Mouse (Mus musculus) neural tube, embryonic 12.5 days (tissue): ENCODE measurements at regions not wholly inside any gene's neighbourhood (a gene's known extent, or its start where the extent isn't known, plus 50 kb on each side); places are given as distances from the start of the nearest gene placed in this dataset.
A peak's percentile ranks its signal among the peaks of the same experiment; 100 is the strongest.

Experiments used
- ATAC-seq: fragments of 200-750 bp; cut with Nextera tagmentation; 2 replicates; pipeline ENCODE4 v1.8.0; 2017; ENCODE audit warnings: low read depth, mild to moderate bottlenecking, moderate TSS enrichment, moderate library complexity; ENCODE audit not compliant: low FRiP score
- H3K27ac ChIP-seq: fragments of 300-500 bp; sonication (generic); 2 replicates; pipeline ENCODE4 v1.5.1; 2016
- H3K27me3 ChIP-seq: fragments of 300-500 bp; sonication (generic); replicated peaks from 2 replicates; pipeline ENCODE4 v1.6.1; 2016; ENCODE audit warnings: mild to moderate bottlenecking
- H3K36me3 ChIP-seq: fragments of 300-500 bp; sonication (generic); 2 replicates; pipeline ENCODE4 v1.6.1; 2016; ENCODE audit warnings: mild to moderate bottlenecking
- H3K4me1 ChIP-seq: fragments of 300-500 bp; sonication (generic); 2 replicates; pipeline ENCODE4 v1.6.1; 2016
- H3K4me2 ChIP-seq: fragments of 300-500 bp; sonication (generic); replicated peaks from 2 replicates; pipeline ENCODE4 v1.6.1; 2016; ENCODE audit warnings: mild to moderate bottlenecking
- H3K4me3 ChIP-seq: fragments of 300-500 bp; sonication (generic); 2 replicates; pipeline ENCODE4 v1.5.1; 2016
- H3K9ac ChIP-seq: fragments of 300-500 bp; sonication (generic); 2 replicates; pipeline ENCODE4 v1.6.1; 2016; ENCODE audit warnings: mild to moderate bottlenecking
- H3K9me3 ChIP-seq: fragments of 300-500 bp; sonication (generic); 2 replicates; pipeline ENCODE4 v1.6.1; 2016; ENCODE audit warnings: mild to moderate bottlenecking
- WGBS: fragments of 180-500 bp; shearing (Covaris S2); methylation state at CpG from one replicate; pipeline ENCODE4 v1.1.7; 2016; 5-methylcytosine and 5-hydroxymethylcytosine counted together

DNA sequence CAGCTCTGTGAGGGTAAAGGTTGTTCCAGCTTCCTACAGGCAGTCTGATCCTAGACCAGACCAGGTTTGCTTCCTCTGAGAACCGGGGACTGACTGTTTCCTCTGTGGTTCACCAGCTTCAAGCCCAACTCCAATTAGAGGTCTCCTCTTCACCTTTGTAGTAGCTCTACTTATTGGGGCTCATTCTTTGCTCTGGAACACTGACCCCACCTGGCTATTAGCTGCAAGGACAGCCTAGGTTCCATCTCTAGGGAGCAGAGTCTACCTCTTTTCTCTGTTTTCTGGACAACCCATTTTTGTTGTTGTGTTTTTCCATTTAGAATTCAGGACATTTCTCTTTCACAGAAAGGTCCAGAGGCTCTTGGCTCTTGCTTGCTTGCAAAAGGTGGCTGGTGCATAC is 129.3 kb upstream of the Podxl start:
- Histone ChIP-seq H3K27ac (no peak overlapping the region), H3K4me3 (no peak overlapping the region), H3K9ac (no peak overlapping the region), H3K36me3 (no peaks in the 10 kb centered on the region), H3K27me3 (no peaks in the 10 kb centered on the region), H3K4me2 (no peak overlapping the region), H3K9me3 (no peaks in the 10 kb centered on the region), H3K4me1 (no peaks in the 10 kb centered on the region)
- no peak for ATAC-seq
- 73% methylated on average over 1 of the region's 1 CpGs for WGBS

DNA sequence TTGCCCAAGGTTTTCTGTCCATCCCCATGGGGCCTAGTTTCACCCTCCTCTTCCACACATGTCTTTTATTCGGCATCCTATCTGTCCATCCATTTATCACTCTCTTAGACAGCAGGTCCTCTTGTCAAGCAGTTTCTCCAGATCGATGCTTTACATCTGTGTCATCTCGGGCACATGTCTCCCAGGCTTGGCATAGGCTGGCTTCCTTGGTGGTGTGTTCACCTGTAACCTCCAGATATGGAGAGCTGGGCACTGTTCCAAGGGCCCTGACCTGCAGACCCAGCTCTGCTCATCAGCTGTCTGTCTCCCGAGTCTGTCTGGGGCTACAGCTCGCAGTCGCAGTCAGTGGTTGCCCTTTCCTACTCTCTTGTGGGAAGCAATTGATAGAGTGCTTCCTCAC is 128.2 kb upstream of the Podxl start:
- Histone ChIP-seq H3K27ac (no peak overlapping the region), H3K9me3 (no peaks in the 10 kb centered on the region), H3K4me2 (no peak overlapping the region), H3K27me3 (no peaks in the 10 kb centered on the region), H3K4me3 (no peak overlapping the region), H3K4me1 (no peaks in the 10 kb centered on the region), H3K36me3 (no peaks in the 10 kb centered on the region), H3K9ac (no peak overlapping the region)
- 90% methylated on average over 6 of the region's 6 CpGs for WGBS
- ATAC-seq = no peak

DNA sequence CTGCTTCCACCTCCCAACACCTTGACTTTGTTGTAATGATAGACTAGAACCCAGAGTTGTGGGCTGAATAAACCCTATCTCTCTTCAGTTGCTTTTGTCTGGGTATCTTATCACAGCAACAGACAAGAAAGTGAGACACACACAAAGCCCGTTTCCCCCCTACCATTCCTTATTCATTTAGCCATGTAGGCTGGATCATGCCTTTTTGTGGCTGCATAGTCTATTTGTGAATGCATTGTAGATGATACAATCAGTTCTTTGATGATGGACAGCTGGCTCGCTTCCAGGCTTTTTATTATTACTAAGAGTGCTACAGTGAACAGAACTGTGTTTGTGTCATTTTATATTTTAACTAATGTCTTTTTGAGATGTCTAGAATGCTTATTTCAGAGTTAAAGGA is 116.3 kb upstream of the Podxl start:
- no peak overlapping the region for H3K9ac ChIP-seq
- 68% methylated on average over 2 of the region's 2 CpGs for WGBS
- H3K27me3 ChIP-seq = no peaks in the 10 kb centered on the region
- H3K27ac ChIP-seq = no peak overlapping the region
- ATAC-seq = no peak
- H3K4me1 ChIP-seq = no peaks in the 10 kb centered on the region
- H3K36me3 ChIP-seq = no peaks in the 10 kb centered on the region
- no peaks in the 10 kb centered on the region for H3K9me3 ChIP-seq
- no peak overlapping the region for H3K4me3 ChIP-seq
- no peak overlapping the region for H3K4me2 ChIP-seq

DNA sequence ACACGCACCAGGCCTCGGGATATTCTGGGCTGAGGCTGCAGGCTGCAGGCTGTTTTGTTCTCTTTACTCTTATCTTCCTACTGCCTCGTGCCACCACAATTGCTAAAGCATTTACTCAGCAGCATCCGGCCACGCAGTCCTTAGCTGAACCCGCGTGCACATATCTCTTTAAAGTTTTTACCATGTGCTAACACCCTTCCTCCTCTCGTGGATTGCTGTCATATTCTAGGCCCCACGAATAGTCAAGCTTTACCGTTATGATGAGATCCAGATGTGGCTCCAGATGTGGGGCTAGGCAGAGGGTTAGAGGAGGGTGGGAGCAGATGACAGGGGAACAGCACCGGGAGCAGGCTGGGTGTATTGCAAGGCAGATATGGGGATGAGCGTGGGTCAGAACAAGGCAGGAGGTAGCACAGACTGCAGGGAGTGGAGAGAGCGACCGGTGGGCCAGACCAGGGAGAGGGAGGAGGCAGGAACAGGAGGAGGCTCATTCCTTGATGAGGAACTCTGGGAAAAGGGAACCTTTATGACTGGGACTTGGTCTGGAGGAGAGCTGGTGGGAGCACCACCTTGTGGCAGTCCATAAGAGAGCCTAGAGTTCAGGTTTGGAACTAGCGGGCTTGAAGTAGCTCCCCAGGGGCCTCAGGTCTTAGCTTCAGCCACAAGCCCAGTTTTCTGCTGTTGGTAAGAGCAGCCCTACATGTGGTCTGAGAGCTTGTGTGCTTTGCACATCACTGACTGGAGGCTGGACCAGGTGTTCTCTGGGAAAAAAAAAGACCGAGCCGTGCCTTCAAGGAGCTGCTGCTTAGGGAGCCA is 102.1 kb upstream of the Podxl start:
- no peak overlapping the region for H3K9ac ChIP-seq

DNA sequence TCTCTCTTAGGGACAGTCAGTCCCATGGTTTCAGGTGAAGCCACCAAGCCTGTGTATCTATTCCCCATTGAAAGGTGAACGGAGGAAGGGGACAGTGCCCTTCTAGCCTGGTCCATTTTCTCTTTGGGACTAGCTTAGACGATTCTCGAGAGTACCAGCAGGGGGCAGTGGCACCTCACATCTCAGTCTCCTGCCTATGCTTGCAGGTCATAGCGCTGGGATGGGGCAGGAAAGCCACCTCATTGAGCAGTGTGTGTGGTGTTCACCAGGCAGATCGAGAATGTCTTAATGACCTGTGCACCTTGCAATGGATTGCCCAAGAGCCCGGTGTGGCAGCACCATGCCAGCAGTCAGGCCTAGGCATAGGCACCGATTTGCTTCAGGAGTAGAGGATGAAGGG is 100.7 kb upstream of the Podxl start:
- Histone ChIP-seq H3K27me3 (no peaks in the 10 kb centered on the region), H3K4me2 (no peak overlapping the region), H3K27ac (no peak overlapping the region), H3K4me1 (no peaks in the 10 kb centered on the region; the same call in 1 of the 2 replicates), H3K9me3 (no peaks in the 10 kb centered on the region), H3K36me3 (no peaks in the 10 kb centered on the region), H3K9ac (no peak overlapping the region), H3K4me3 (no peak overlapping the region)
- peak; percentile 59; the same call in 1 of the 2 replicates for ATAC-seq
- 20% methylated on average over 7 of the region's 7 CpGs for WGBS

More for the DNA sequence above, 102.1 kb upstream of the Podxl start:
- H3K9me3 ChIP-seq = no peaks in the 10 kb centered on the region
- ATAC-seq = no peak
- H3K36me3 ChIP-seq = no peaks in the 10 kb centered on the region
- no peak overlapping the region for H3K4me2 ChIP-seq
- no peaks in the 10 kb centered on the region for H3K27me3 ChIP-seq
- H3K4me1 ChIP-seq = no peaks in the 10 kb centered on the region; the same call in 1 of the 2 replicates
- no peak overlapping the region for H3K27ac ChIP-seq
- no peak overlapping the region for H3K4me3 ChIP-seq
- 70% methylated on average over 17 of the region's 17 CpGs for WGBS

DNA sequence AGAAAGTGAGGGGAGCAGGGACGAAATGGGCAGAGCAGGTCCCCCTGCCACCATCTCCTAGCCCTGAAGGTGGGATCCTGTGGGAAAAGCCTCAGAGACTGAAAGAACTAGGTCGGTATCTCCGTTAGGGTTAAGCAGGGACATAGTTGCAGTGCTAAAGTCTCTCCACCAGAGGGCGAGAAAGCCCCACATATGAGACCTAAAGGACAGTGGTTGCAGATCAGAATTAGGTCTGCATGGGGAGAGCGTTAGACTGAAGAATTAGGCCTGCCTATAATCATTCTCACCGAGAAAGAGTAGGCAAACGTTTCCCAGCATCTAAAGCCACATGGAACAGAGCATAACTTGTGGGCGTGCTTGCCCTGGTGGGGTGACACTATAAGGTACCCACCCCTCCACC is 97.0 kb upstream of the Podxl start:
- Histone ChIP-seq H3K4me2 (no peak overlapping the region), H3K9ac (no peak overlapping the region), H3K27me3 (no peaks in the 10 kb centered on the region), H3K27ac (no peak overlapping the region), H3K9me3 (no peaks in the 10 kb centered on the region), H3K4me3 (no peak overlapping the region), H3K4me1 (no peaks in the 10 kb centered on the region; the same call in 1 of the 2 replicates), H3K36me3 (no peaks in the 10 kb centered on the region)
- peak; percentile 58; the same call in 1 of the 2 replicates for ATAC-seq
- 9% methylated on average over 8 of the region's 8 CpGs for WGBS

DNA sequence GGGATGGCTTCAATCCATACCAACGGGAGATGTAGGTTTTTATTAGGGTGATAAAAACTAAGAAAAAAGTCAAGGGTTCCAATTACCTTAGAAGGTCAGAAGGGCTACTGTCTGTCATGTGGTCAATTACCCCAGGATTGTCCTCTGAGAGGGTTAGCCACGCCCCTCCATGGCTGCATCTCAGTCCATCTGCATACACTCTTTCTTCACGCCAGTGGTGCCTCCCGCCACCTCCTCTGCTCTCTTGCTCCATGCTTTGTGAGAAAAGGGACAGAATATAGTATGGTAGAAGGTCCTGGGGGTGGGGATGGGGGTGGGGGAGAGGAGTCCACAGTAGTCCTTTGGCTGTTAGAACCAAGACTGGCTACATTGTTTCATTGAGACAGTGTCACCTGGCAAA is 96.1 kb upstream of the Podxl start:
- H3K27me3 ChIP-seq = no peaks in the 10 kb centered on the region
- no peak for ATAC-seq
- no peaks in the 10 kb centered on the region for H3K36me3 ChIP-seq
- H3K27ac ChIP-seq = no peak overlapping the region
- H3K9me3 ChIP-seq = no peaks in the 10 kb centered on the region
- H3K9ac ChIP-seq = no peak overlapping the region
- H3K4me3 ChIP-seq = no peak overlapping the region
- H3K4me2 ChIP-seq = no peak overlapping the region
- H3K4me1 ChIP-seq = no peaks in the 10 kb centered on the region; the same call in 1 of the 2 replicates
- WGBS = 31% methylated on average over 4 of the region's 4 CpGs

DNA sequence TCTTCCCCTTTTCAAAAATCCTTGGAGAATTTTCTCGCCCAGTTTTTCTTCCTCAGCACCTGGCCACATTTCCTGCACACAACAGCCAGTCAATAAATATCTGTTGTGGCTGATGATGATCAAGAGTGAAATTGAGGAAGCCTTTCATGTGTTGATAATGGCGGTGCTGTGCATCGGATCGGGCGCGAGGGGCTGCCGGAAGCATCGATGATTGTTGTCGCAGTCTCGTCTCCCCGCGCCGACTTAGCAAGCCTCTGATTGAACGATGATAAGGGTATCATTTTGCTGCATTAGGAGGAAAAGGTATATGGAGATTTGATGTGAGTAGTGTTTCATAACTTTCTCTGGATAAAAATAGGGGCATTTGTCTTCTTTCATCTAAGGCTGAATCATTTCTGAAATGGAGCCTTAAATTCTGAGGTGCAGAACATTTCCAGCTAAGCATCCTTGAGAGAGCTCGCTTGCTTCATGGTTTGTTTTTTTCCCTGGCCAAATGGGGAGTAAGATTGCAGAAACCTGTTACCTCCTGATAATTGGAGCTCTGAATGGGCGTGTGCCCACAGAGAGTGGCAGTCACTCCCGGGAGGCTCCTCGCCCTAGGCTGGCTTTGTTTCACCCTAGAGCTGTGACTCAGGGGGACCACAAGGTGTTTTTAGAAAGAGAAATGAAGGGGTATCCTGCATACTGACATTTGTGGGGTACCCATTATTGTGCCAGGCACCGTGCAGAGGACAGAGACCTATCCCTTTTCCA is 94.8 kb upstream of the Podxl start:
- Histone ChIP-seq H3K9ac (no peak overlapping the region), H3K27me3 (no peaks in the 10 kb centered on the region), H3K4me1 (no peaks in the 10 kb centered on the region), H3K9me3 (no peaks in the 10 kb centered on the region), H3K4me2 (no peak overlapping the region), H3K27ac (no peak overlapping the region), H3K4me3 (no peak overlapping the region), H3K36me3 (no peaks in the 10 kb centered on the region)
- no peak for ATAC-seq
- WGBS = 85% methylated on average over 19 of the region's 19 CpGs

DNA sequence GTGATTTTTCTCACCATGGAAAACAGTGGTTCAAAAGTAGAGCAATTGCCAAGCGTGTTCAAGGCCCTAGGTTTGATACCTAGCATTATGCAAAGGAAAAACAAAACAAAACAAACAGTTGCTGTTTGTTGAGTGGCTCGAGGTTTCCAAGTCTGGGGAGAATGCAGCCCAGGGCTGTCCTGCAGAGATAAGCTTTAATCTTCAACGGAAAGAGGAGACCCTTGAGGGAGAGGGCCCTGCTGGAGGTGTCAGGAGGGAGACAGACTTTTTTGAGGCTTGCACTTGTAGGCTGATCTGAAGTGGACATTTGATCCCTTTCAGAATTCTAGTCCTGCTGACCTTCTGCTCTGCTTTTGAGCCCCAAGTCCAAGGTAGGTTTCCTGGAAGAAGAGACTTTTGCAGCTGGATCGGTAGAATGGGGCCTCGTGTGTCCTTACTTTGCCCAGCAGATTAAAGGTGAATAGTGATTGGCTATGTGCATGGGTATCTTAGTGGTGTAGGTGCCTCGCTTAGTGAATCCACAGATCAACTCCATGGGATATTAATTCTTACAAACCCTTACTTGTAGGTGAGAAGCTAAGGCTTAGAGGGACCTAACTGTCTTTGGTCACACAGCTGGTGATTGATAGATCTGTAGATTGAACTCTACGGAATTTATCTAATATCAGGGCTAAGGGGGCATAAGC is 87.2 kb upstream of the Podxl start:
- Histone ChIP-seq H3K27me3 (no peaks in the 10 kb centered on the region), H3K4me1 (no peaks in the 10 kb centered on the region), H3K27ac (no peak overlapping the region), H3K4me2 (no peak overlapping the region), H3K9me3 (no peaks in the 10 kb centered on the region), H3K9ac (no peak overlapping the region), H3K4me3 (no peak overlapping the region), H3K36me3 (no peaks in the 10 kb centered on the region)
- 74% methylated on average over 7 of the region's 7 CpGs for WGBS
- ATAC-seq = no peak

DNA sequence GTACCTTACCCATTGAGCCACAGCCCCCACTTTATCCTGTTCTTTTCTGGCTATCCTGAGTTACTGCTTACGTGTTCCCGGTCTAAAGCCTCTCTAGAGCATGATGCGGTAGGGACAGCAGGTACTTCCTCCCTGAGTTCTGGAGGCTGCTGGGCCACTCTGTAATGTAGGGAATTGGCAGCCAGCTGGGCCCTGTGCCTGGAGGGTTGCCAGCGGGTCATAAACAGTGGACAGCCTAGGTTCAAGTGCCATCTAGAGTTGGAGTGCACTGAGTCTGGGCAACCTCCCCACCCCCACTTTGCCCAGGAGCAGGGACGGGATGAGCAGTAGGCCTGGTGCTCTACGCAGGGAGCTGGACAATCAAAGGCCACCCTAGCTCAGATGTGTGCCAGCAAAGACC is 81.5 kb upstream of the Podxl start:
- H3K27ac ChIP-seq = no peak overlapping the region
- peaks cover 4% of the 10 kb centered on the region for H3K4me1 ChIP-seq
- no peaks in the 10 kb centered on the region for H3K27me3 ChIP-seq
- no peaks in the 10 kb centered on the region for H3K9me3 ChIP-seq
- H3K4me2 ChIP-seq = no peak overlapping the region
- H3K9ac ChIP-seq = no peak overlapping the region
- WGBS = 90% methylated on average over 6 of the region's 6 CpGs
- no peak overlapping the region for H3K4me3 ChIP-seq
- no peaks in the 10 kb centered on the region for H3K36me3 ChIP-seq
- no peak for ATAC-seq

DNA sequence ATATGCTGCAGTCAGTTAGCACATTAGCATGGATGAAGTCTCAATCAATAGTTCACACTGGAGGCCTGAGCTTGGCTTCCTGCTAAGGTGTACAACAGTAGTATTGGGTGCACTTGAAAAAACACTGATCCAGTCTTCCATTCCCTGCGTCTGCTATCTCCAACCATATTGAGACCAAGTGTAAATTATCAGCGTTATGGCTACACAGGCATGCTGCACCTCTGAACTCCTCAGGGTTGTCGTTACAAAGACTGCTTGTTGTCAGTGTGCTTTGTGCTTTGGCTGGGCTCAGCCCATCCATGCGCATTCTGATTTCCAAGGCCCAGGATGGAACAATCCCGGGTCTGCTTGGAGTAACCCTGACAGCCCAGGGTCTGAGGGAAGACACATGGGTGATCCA is 80.7 kb upstream of the Podxl start:
- H3K4me3 ChIP-seq = no peak overlapping the region
- no peaks in the 10 kb centered on the region for H3K27me3 ChIP-seq
- no peaks in the 10 kb centered on the region for H3K9me3 ChIP-seq
- H3K9ac ChIP-seq = no peak overlapping the region
- no peaks in the 10 kb centered on the region for H3K36me3 ChIP-seq
- H3K4me2 ChIP-seq = no peak overlapping the region
- WGBS = 80% methylated on average over 5 of the region's 5 CpGs
- ATAC-seq = no peak
- H3K4me1 ChIP-seq = peaks cover 4% of the 10 kb centered on the region
- H3K27ac ChIP-seq = no peak overlapping the region

DNA sequence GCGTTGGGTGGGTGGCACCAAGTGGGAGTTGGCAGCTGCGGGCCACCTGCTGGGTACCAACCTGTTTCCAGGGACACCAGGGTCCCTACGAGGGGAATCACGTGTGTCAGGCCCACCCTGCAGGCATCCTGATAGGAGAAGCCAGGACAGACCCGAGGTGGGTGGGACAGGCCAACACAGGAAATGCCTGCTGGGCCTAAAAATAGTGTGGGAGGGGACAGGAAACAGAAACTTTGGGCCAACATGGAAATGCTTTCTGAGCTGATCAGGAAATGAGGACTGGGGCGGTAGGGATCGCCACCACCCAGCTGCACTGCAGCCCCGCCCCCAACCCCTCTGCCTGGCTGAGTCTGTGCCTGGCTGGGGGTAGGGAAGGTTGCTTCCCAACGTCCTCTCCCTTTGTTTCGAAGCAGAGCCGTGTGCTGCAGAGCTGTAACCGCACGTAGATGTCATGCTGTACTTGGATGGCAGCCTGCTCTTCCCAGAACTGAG is 78.7 kb upstream of the Podxl start:
- Histone ChIP-seq H3K9me3 (no peaks in the 10 kb centered on the region), H3K4me2 (no peak overlapping the region; the same call in 1 of the 2 replicates), H3K27ac (no peak overlapping the region), H3K36me3 (no peaks in the 10 kb centered on the region), H3K9ac (no peak overlapping the region), H3K27me3 (no peaks in the 10 kb centered on the region), H3K4me3 (no peak overlapping the region), H3K4me1 (peaks cover 12% of the 10 kb centered on the region)
- ATAC-seq = no peak
- WGBS = 28% methylated on average over 13 of the region's 13 CpGs
